10 mouse cellular contexts compared by ENCODE assay signal in genomic region chr1:137653495-137653894, GRCm38 (mm10).
DNase-seq lines count a peak whose midpoint lies in the region; ATAC-seq and TF ChIP-seq lines count a peak whose summit lies in the region.
"Had no signal": no experiment of that assay in that cellular context is flagged by ENCODE, and none has a peak within 500 bp of the region (broad histone marks: within the 10 kb centered on the region; RNA-seq: fewer than 3 reads in every experiment).

No protein-coding gene starts in this region.

- no peaks in the 10 kb centered on the region for H3K36me3 ChIP-seq in hindbrain, postnatal 0 days (ENCODE audit: insufficient read depth, low read length)
- H3K36me3 ChIP-seq in hindbrain, embryonic 12.5 days, result no peaks in the 10 kb centered on the region
- no peaks in the 10 kb centered on the region for H3K36me3 ChIP-seq in forebrain, embryonic 14.5 days (ENCODE audit: control insufficient read depth, insufficient read depth, low read length)
- H3K36me3 ChIP-seq in lung, embryonic 14.5 days (ENCODE audit: insufficient read depth), result no peaks in the 10 kb centered on the region
- H3K36me3 ChIP-seq in hindbrain, embryonic 13.5 days, result no peaks in the 10 kb centered on the region
- H3K36me3 ChIP-seq: G1E had no signal

- H3K27ac ChIP-seq in hindbrain, postnatal 0 days, result no peak overlapping the region
- no peak overlapping the region for H3K27ac ChIP-seq in hindbrain, embryonic 12.5 days
- H3K27ac ChIP-seq in forebrain, embryonic 14.5 days (ENCODE audit: low read depth, low read length), result no peak overlapping the region
- H3K27ac ChIP-seq in lung, embryonic 14.5 days (ENCODE audit: low read depth), result peak overlapping the region; percentile 47; the same call in 1 of the 2 replicates
- H3K27ac ChIP-seq in hindbrain, embryonic 13.5 days, result no peak overlapping the region; the same call in 1 of the 2 replicates
- no peak overlapping the region for H3K27ac ChIP-seq in left cerebral cortex, adult 2 months

- H3K4me3 ChIP-seq in hindbrain, postnatal 0 days (ENCODE audit: low read length), result no peak overlapping the region
- H3K4me3 ChIP-seq in hindbrain, embryonic 12.5 days, result no peak overlapping the region
- H3K4me3 ChIP-seq in forebrain, embryonic 14.5 days (ENCODE audit: low read depth, low read length), result no peak overlapping the region
- no peak overlapping the region for H3K4me3 ChIP-seq in lung, embryonic 14.5 days (ENCODE audit: low read depth, low read length)
- no peak overlapping the region for H3K4me3 ChIP-seq in hindbrain, embryonic 13.5 days
- H3K4me3 ChIP-seq in left cerebral cortex, adult 2 months, result no peak overlapping the region

- DNase-seq in hindbrain, postnatal 0 days (ENCODE audit: low spot score), result peak; percentile 12
- peak; percentile 25 for DNase-seq in forebrain, embryonic 14.5 days (ENCODE audit: low spot score)
- peak; percentile 25 for DNase-seq in kidney, adult 18-20 months
- peak; percentile 48 for DNase-seq in lung, embryonic 14.5 days
- no peak for DNase-seq in left cerebral cortex, adult 2 months (ENCODE audit: extremely low spot score in 1 of 2, low spot score in 2 of 2)
- DNase-seq: midbrain, embryonic 14.5 days had no signal

- H3K9me3 ChIP-seq in hindbrain, postnatal 0 days (ENCODE audit: low read length), result no peaks in the 10 kb centered on the region
- no peaks in the 10 kb centered on the region for H3K9me3 ChIP-seq in hindbrain, embryonic 12.5 days (replicated peaks)
- H3K9me3 ChIP-seq in forebrain, embryonic 14.5 days (replicated peaks; ENCODE audit: control insufficient read depth, low read length), result no peaks in the 10 kb centered on the region
- H3K9me3 ChIP-seq in lung, embryonic 14.5 days (ENCODE audit: low read depth, low read length), result no peaks in the 10 kb centered on the region
- no peaks in the 10 kb centered on the region for H3K9me3 ChIP-seq in hindbrain, embryonic 13.5 days

- TF ChIP-seq CTCF in hindbrain, postnatal 0 days (IDR thresholded peaks at IDR 0.05; ENCODE audit: low read depth), result no peak
- TF ChIP-seq CTCF in lung, embryonic 14.5 days (IDR thresholded peaks at IDR 0.05; ENCODE audit: low read depth), result no peak
- no peak for TF ChIP-seq CTCF in left cerebral cortex, adult 2 months (IDR thresholded peaks at IDR 0.05)

- ATAC-seq in hindbrain, postnatal 0 days, result no peak
- ATAC-seq in hindbrain, embryonic 12.5 days (ENCODE audit: low FRiP score), result no peak
- ATAC-seq in forebrain, embryonic 14.5 days, result 0 out of 2 replicates have a peak, but pooled peaks have one; percentile 7
- no peak for ATAC-seq in lung, embryonic 14.5 days (ENCODE audit: insufficient read depth)
- no peak for ATAC-seq in megakaryocyte, adult 5-6 weeks (ENCODE audit: poor library complexity, severe bottlenecking)
- ATAC-seq in hindbrain, embryonic 13.5 days (ENCODE audit: low FRiP score), result no peak

- H3K9ac ChIP-seq in hindbrain, postnatal 0 days (replicated peaks; ENCODE audit: low read length), result no peak overlapping the region
- no peak overlapping the region for H3K9ac ChIP-seq in hindbrain, embryonic 12.5 days
- no peak overlapping the region for H3K9ac ChIP-seq in forebrain, embryonic 14.5 days (ENCODE audit: low read length)
- H3K9ac ChIP-seq in lung, embryonic 14.5 days, result no peak overlapping the region; the same call in 1 of the 2 replicates
- H3K9ac ChIP-seq in hindbrain, embryonic 13.5 days, result no peak overlapping the region

- intact Hi-C loops in left cerebral cortex, adult 2 months (cut with DNase I), result no loop called here

- H3K4me1 ChIP-seq in hindbrain, postnatal 0 days (ENCODE audit: insufficient read depth, low read length), result no peaks in the 10 kb centered on the region
- peaks cover 3% of the 10 kb centered on the region; the same call in 1 of the 2 replicates for H3K4me1 ChIP-seq in hindbrain, embryonic 12.5 days
- H3K4me1 ChIP-seq in forebrain, embryonic 14.5 days (ENCODE audit: control insufficient read depth, insufficient read depth, low read length), result peaks cover 16% of the 10 kb centered on the region
- H3K4me1 ChIP-seq in lung, embryonic 14.5 days (ENCODE audit: insufficient read depth), result peaks cover 12% of the 10 kb centered on the region; the same call in 1 of the 2 replicates
- peaks cover 15% of the 10 kb centered on the region for H3K4me1 ChIP-seq in hindbrain, embryonic 13.5 days (replicated peaks)

- no peaks in the 10 kb centered on the region for H3K27me3 ChIP-seq in hindbrain, postnatal 0 days (ENCODE audit: insufficient read depth, low read length)
- H3K27me3 ChIP-seq in hindbrain, embryonic 12.5 days, result no peaks in the 10 kb centered on the region
- no peaks in the 10 kb centered on the region for H3K27me3 ChIP-seq in forebrain, embryonic 14.5 days (replicated peaks; ENCODE audit: control insufficient read depth, insufficient read depth, low read length)
- H3K27me3 ChIP-seq in lung, embryonic 14.5 days (ENCODE audit: insufficient read depth, low read length), result no peaks in the 10 kb centered on the region
- H3K27me3 ChIP-seq in hindbrain, embryonic 13.5 days, result no peaks in the 10 kb centered on the region

- WGBS in hindbrain, postnatal 0 days, result 66% methylated on average over 5 of the region's 5 CpGs
- whole genome bisulfite sequencing in hindbrain, embryonic 12.5 days, result 80% methylated on average over 5 of the region's 5 CpGs
- WGBS in forebrain, embryonic 14.5 days, result 42% methylated on average over 5 of the region's 5 CpGs
- WGBS in lung, embryonic 14.5 days, result 73% methylated on average over 5 of the region's 5 CpGs
- WGBS in hindbrain, embryonic 13.5 days, result 82% methylated on average over 5 of the region's 5 CpGs

- H3K4me2 ChIP-seq in hindbrain, postnatal 0 days (ENCODE audit: low read depth, low read length), result no peak overlapping the region
- no peak overlapping the region for H3K4me2 ChIP-seq in hindbrain, embryonic 12.5 days (replicated peaks)
- H3K4me2 ChIP-seq in forebrain, embryonic 14.5 days (ENCODE audit: low read length), result no peak overlapping the region
- no peak overlapping the region for H3K4me2 ChIP-seq in lung, embryonic 14.5 days
- H3K4me2 ChIP-seq in hindbrain, embryonic 13.5 days, result no peak overlapping the region

Comparison
In these comparisons a context has a peak if more than half of its experiments do, and no peak if none do; other contexts are left out.
1. DNase-seq: peak in hindbrain, postnatal 0 days (single experiment), forebrain, embryonic 14.5 days (single experiment), kidney, adult 18-20 months (single experiment) and lung, embryonic 14.5 days (single experiment); none in left cerebral cortex, adult 2 months (0 of 2).